Mouse (Mus musculus) CH12.LX (cell line): ENCODE measurements at regions not wholly inside any gene's neighbourhood (a gene's known extent, or its start where the extent isn't known, plus 50 kb on each side); places are given as distances from the start of the nearest gene placed in this dataset.

ENCODE experiments used
- DNase-seq: peaks from one replicate; pipeline ENCODE4 v3.0.0-alpha.2; 2013; ENCODE audit errors: extremely low read depth
- H3K27ac ChIP-seq: 2 replicates; pipeline ENCODE4 v1.5.1; 2012; ENCODE audit warnings: low read depth, mild to moderate bottlenecking, control low read depth, moderate library complexity; ENCODE audit not compliant: insufficient read depth
- H3K27me3 ChIP-seq: replicated peaks from 2 replicates; pipeline ENCODE3; 2012; ENCODE audit warnings: inconsistent platforms
- H3K36me3 ChIP-seq, 2 experiments: replicated peaks in 1 of 2; 2 replicates each; pipeline versions ENCODE3 to v1.6.1; 2012; ENCODE audit warnings: inconsistent platforms in 1 of 2, low read length in 1 of 2, mild to moderate bottlenecking in 1 of 2, mixed read lengths in 1 of 2, moderate library complexity in 1 of 2; ENCODE audit not compliant: control insufficient read depth in 1 of 2, insufficient read depth in 1 of 2
- H3K4me1 ChIP-seq, 2 experiments: 2 replicates each; pipeline ENCODE4 v1.6.1; 2012; ENCODE audit warnings: inconsistent platforms in 1 of 2, moderate library complexity in 1 of 2; ENCODE audit not compliant: insufficient read depth in 2 of 2, control insufficient read depth in 1 of 2
- H3K4me2 ChIP-seq: 2 replicates; pipeline ENCODE4 v1.6.1; 2012; ENCODE audit warnings: low read depth, mild to moderate bottlenecking, control low read depth; ENCODE audit not compliant: poor library complexity, insufficient read depth, severe bottlenecking
- H3K4me3 ChIP-seq, 3 experiments: fragments of 150-350 bp in 1 of 3; sonication (generic) in 1 of 3; replicated peaks in 1 of 3; 2 replicates each; pipeline versions ENCODE3 to v1.5.1; 2011 to 2012; ENCODE audit warnings: low read depth in 2 of 3, low read length in 2 of 3, mild to moderate bottlenecking in 2 of 3, moderate library complexity in 2 of 3, control low read depth in 1 of 3, improper control_type of control experiment in 1 of 3, inconsistent platforms in 1 of 3, mixed read lengths in 1 of 3; ENCODE audit not compliant: poor library complexity in 1 of 3
- H3K79me2 ChIP-seq: replicated peaks from 2 replicates; pipeline ENCODE4 v1.6.1; 2012; ENCODE audit warnings: mild to moderate bottlenecking, moderate library complexity; ENCODE audit not compliant: control insufficient read depth, poor library complexity, insufficient read depth, severe bottlenecking; ENCODE audit errors: extremely low read depth
- H3K9ac ChIP-seq: 2 replicates; pipeline ENCODE4 v1.6.1; 2012; ENCODE audit warnings: low read depth, mild to moderate bottlenecking, control low read depth, moderate library complexity; ENCODE audit not compliant: insufficient read depth
- H3K9me3 ChIP-seq: replicated peaks from 2 replicates; pipeline ENCODE3; 2012; ENCODE audit warnings: low read length, inconsistent platforms, mixed read lengths
- CTCF ChIP-seq, 2 experiments: IDR thresholded peaks in 1 of 2; conservative IDR thresholded peaks in 1 of 2; 2 replicates each; pipeline ENCODE4 v1.5.1; 2011 to 2012; ENCODE audit warnings: low read depth in 2 of 2, low read length in 2 of 2, improper control_type of control experiment in 1 of 2, inconsistent platforms in 1 of 2, mild to moderate bottlenecking in 1 of 2, moderate library complexity in 1 of 2
- E2F4 ChIP-seq: IDR thresholded peaks from 2 replicates; pipeline ENCODE4 v1.6.1; 2011; ENCODE audit warnings: low read depth, low read length, improper control_type of control experiment; ENCODE audit not compliant: insufficient replicate concordance
- ETS1 ChIP-seq: conservative IDR thresholded peaks from 2 replicates; pipeline ENCODE4 v1.6.1; 2012; ENCODE audit warnings: low read depth, mild to moderate bottlenecking, inconsistent platforms, low read length, improper control_type of control experiment, moderate library complexity
- KAT2A ChIP-seq: IDR thresholded peaks from 2 replicates; pipeline ENCODE4 v1.6.1; 2012; ENCODE audit warnings: low read length, improper control_type of control experiment, inconsistent platforms; ENCODE audit not compliant: insufficient replicate concordance
- MAX ChIP-seq: IDR thresholded peaks from 2 replicates; pipeline ENCODE4 v1.6.1; 2011; ENCODE audit warnings: low read length, improper control_type of control experiment
- MYC ChIP-seq: IDR thresholded peaks from 2 replicates; pipeline ENCODE4 v1.6.1; 2011; ENCODE audit warnings: low read depth, mild to moderate bottlenecking, improper control_type of control experiment, low read length
- NRF1 ChIP-seq: IDR thresholded peaks from 2 replicates; pipeline ENCODE4 v1.6.1; 2014; ENCODE audit warnings: low read depth, mild to moderate bottlenecking, inconsistent platforms, low read length, improper control_type of control experiment, moderate library complexity
- POLR2A ChIP-seq: IDR thresholded peaks from 2 replicates; pipeline ENCODE4 v1.6.1; 2011; ENCODE audit warnings: low read depth, mild to moderate bottlenecking, improper control_type of control experiment, low read length
- POLR2AphosphoS2 ChIP-seq: IDR thresholded peaks from 2 replicates; pipeline ENCODE4 v1.6.1; 2011; ENCODE audit warnings: low read depth, low read length, improper control_type of control experiment
- RAD21 ChIP-seq: IDR thresholded peaks from 2 replicates; pipeline ENCODE4 v1.6.1; 2011; ENCODE audit warnings: low read depth, mild to moderate bottlenecking, low read length, improper control_type of control experiment, moderate library complexity
- SMC3 ChIP-seq: IDR thresholded peaks from 2 replicates; pipeline ENCODE4 v1.6.1; 2011; ENCODE audit warnings: low read depth, low read length, improper control_type of control experiment
- USF2 ChIP-seq: conservative IDR thresholded peaks from 2 replicates; pipeline ENCODE4 v1.6.1; 2011; ENCODE audit warnings: low read depth, low read length, improper control_type of control experiment
- ZNF384 ChIP-seq: IDR thresholded peaks from 2 replicates; pipeline ENCODE4 v1.6.1; 2012; ENCODE audit warnings: low read depth, low read length, improper control_type of control experiment, inconsistent platforms
- dilution Hi-C: fragments of 300-500 bp; cut with MboI; formaldehyde crosslinking; loops from 2 replicates; pipeline ENCODE4 v1.14.3; 2020; ENCODE audit warnings: low sequenced_read_pairs; ENCODE audit not compliant: extremely low pct_unique_long_range_greater_than_20kb, extremely low pct_ligation_motif_present
- in situ Hi-C: fragments of 300-500 bp; cut with MboI; formaldehyde crosslinking; loops from 3 replicates; pipeline ENCODE4 v1.14.3; 2019; ENCODE audit warnings: low sequenced_read_pairs, low pct_ligation_motif_present, low pct_unique_long_range_greater_than_20kb, mixed read lengths

DNA sequence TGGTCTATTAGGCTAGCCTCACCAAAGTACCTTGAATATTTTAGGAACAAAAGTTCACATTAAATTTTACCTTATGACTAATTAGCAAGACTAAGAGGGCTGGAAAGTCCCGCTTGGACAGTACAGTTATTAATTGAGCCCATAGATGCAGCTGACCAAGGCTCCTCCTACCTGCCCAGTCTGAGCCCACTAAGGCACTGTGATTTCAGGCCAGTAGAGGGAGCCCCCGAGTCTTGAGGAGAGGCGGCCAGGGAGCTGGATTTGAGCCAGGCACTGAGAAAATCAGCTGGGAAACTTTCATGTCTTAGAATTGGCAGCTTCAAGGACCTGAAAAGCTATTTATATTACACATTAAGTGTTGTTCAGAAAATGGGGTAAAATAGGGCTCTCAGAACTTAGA is 52.4 kb upstream of the Mki67 start:
- H3K9me3 ChIP-seq = no peaks in the 10 kb centered on the region
- TF ChIP-seq CTCF (conservative IDR thresholded peaks at IDR 0.05 in 1 of 2, IDR thresholded peaks at IDR 0.05 in 1 of 2; ENCODE audit: low read depth in 2 of 2, low read length in 2 of 2) (peak; percentile 49 to 71), RAD21 (peak; percentile 10), ETS1 (no peak), POLR2A (no peak), SMC3 (0 out of 2 replicates have a peak, but pooled peaks have one; percentile 5)
- TF ChIP-seq, all 38 proteins: peak for 3
- H3K27me3 ChIP-seq = peaks cover 69% of the 10 kb centered on the region
- H3K4me1 ChIP-seq = peaks cover 0 to 3% of the 10 kb centered on the region in 2 experiments; a peak in 1 of 4 replicates
- DNase-seq = peak; percentile 59
- H3K9ac ChIP-seq = no peak overlapping the region
- no peak overlapping the region for H3K27ac ChIP-seq
- dilution Hi-C loops = no loop called here
- no peaks in the 10 kb centered on the region for H3K36me3 ChIP-seq
- no peak overlapping the region for H3K4me2 ChIP-seq
- no peak overlapping the region for H3K4me3 ChIP-seq
- no peaks in the 10 kb centered on the region for H3K79me2 ChIP-seq
- in situ Hi-C loops = no loop called here

DNA sequence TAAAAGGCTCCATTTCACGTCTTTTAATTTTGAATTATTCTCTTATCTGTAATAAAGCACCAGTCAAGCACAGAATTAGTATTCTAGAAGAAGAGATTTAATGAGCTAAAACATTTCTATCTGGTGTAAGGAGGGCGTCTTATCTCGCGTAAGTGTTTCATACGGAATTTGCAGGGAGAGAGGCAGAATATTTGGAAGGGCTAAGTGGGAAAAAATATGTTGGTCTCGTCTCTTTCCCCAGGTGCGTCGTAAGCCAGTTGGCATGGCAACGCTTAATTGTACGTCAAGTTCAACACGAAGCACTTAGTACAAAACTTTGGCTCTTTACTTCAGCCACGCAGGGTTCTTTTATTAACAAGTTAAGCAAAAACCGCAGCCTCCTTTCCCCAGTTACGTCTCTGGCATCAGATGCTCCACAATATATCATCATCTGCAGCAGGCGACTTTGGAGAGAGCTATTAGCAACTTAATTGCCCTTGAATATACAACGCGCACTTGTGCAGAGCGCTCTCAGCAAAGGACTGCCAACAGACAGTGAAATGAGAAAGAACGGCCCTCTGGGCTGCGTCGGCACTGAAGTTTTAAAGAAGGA is 53.0 kb upstream of the Mki67 start:
- no peaks in the 10 kb centered on the region for H3K36me3 ChIP-seq
- dilution Hi-C loops = no loop called here
- no peak overlapping the region for H3K4me3 ChIP-seq
- H3K9me3 ChIP-seq = no peaks in the 10 kb centered on the region
- TF ChIP-seq ZNF384 (no peak), MAX (no peak), NRF1 (no peak), E2F4 (no peak), MYC (no peak), POLR2A (no peak)
- no peak overlapping the region for H3K9ac ChIP-seq
- H3K4me1 ChIP-seq = peaks cover 0 to 3% of the 10 kb centered on the region in 2 experiments; a peak in 1 of 4 replicates
- no peak overlapping the region for H3K27ac ChIP-seq
- in situ Hi-C loops = no loop called here
- no peak for DNase-seq
- H3K4me2 ChIP-seq = no peak overlapping the region
- peaks cover 70% of the 10 kb centered on the region for H3K27me3 ChIP-seq
- H3K79me2 ChIP-seq = no peaks in the 10 kb centered on the region

DNA sequence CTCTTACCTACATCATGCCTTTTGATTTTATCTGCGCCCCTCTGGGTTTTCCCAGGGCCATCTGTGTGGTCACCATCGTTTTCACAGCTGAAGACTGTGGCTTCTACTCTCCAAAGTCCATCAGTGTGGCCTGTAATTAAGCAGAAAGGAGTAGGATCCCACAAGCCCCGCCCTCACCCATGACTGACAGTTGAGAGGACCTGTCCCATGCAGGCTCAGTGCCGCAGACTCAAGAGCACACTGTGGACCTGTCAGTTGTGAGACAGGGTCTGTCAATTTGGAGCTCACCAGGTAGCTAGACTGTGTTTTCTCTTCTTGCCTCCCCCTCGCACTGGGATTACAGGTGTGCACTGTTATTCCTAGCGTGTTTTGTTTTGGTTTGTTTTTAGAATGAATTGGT is 53.9 kb upstream of the Mki67 start:
- dilution Hi-C loops (no loop called here), in situ Hi-C loops (no loop called here)
- H3K27ac ChIP-seq = no peak overlapping the region
- no peaks in the 10 kb centered on the region for H3K9me3 ChIP-seq
- no peak for DNase-seq
- peak overlapping the region; percentile 69 for H3K4me2 ChIP-seq
- TF ChIP-seq POLR2AphosphoS2 (no peak), KAT2A (no peak), USF2 (no peak)
- H3K27me3 ChIP-seq = peaks cover 72% of the 10 kb centered on the region
- H3K79me2 ChIP-seq = no peaks in the 10 kb centered on the region
- H3K36me3 ChIP-seq = no peaks in the 10 kb centered on the region
- H3K4me1 ChIP-seq = peaks cover 0 to 3% of the 10 kb centered on the region in 2 experiments; a peak in 1 of 4 replicates
- H3K9ac ChIP-seq = no peak overlapping the region
- H3K4me3 ChIP-seq = peak overlapping the region in 1 of 3 experiments; percentile 41
